Mouse (Mus musculus) splenic B cell, adult 2 months (primary cell): ENCODE data around the gene Tmigd3.

Experiments
- DNase-seq: peaks from one replicate; pipeline ENCODE4 v3.0.0-alpha.2; 2011; ENCODE audit warnings: low read depth, low spot score
- H3K27me3 ChIP-seq: 2 replicates; pipeline ENCODE4 v1.6.1; 2012; ENCODE audit warnings: mild to moderate bottlenecking, low read length, moderate library complexity, mixed read lengths; ENCODE audit not compliant: control insufficient read depth, poor library complexity, insufficient read depth, severe bottlenecking
- H3K36me3 ChIP-seq: 2 replicates; pipeline ENCODE4 v1.6.1; 2012; ENCODE audit warnings: mild to moderate bottlenecking, low read length, moderate library complexity, mixed read lengths; ENCODE audit not compliant: control insufficient read depth, poor library complexity, insufficient read depth, severe bottlenecking

The Tmigd3 gene

DNA sequence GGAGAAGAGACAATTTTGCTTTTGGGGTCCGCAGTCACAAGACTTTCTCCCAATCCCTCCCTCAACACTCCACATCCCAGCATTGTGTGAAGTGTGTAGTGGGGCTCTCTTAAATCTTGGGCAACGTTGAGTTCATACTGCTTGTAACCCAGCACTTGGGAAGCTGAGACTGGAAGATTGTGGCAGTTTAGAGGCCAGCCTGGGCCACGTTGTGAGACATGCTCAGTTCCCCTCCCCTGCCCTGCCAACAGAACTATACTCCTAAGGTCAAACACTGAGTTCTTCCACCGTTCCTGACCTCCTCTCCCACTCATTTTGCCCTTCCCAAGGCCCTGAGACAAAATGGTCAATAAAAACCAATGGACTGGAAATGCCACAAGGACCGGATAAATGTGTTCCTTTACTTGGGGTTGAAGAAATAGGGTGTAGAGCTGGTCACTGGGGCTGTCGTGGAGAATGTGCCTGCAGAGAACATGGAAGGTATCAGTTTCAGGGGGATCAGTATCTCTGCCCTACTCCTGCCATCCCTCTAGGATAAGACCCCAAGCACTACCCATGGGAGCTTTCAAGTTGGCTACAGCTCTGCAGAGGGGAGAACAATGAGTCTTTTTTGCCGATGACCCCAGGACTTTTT is 57.0 kb downstream of the Tmigd3 start:
- no peaks in the 10 kb centered on the region; the same call in 1 of the 2 replicates for H3K27me3 ChIP-seq
- DNase-seq = no peak
- H3K36me3 ChIP-seq = no peaks in the 10 kb centered on the region

DNA sequence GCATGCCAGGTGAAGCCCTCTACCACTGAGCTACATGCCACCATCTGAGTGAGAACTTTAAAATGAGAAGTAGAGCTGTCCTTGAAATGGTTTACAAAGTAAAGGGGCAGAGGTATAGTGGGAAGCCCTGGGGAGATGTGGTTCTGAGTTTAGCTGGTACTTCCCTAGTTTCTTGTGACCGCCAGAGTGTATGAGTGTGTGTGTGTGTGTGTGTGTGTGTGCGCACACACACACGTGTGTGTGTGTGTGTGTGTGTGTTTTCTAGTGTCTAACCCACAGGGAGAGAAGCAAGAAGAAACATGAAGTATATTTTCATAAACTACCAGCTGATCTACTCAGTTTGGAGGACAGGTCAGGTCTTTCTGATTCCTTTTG is 57.5 kb downstream of the Tmigd3 start:
- Histone ChIP-seq H3K36me3 (no peaks in the 10 kb centered on the region), H3K27me3 (no peaks in the 10 kb centered on the region; the same call in 1 of the 2 replicates)
- DNase-seq = peak; percentile 56

GRCm38 (mm10) chr3:105928781-105929180 is 58.1 kb downstream of the Tmigd3 start:
- DNase-seq = no peak
- Histone ChIP-seq H3K36me3 (no peaks in the 10 kb centered on the region), H3K27me3 (no peaks in the 10 kb centered on the region; the same call in 1 of the 2 replicates)

GRCm38 (mm10) chr3:105929821-105930220 is 59.1 kb downstream of the Tmigd3 start:
- H3K36me3 ChIP-seq = no peaks in the 10 kb centered on the region
- H3K27me3 ChIP-seq = no peaks in the 10 kb centered on the region; the same call in 1 of the 2 replicates
- DNase-seq = peak; percentile 20

DNA sequence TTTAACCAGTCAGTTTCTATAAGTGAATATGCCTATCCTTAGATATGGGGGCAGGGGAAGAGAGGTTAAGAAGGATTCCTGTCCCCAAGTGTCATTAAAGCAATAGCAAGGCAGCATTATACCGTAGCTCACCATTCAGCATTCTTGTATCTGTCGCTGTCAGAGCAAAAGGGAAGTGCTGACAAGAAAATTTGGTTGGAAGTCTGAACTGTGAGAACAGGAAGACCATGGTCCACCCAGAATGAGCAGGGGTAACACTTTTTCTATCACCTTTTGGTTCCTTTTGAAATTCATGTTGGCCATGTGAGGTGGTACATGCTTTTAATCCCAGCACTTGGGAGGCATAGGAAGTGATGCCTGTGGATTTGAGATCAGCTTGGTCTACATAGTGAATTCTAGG is 60.4 kb downstream of the Tmigd3 start:
- H3K27me3 ChIP-seq = no peaks in the 10 kb centered on the region; the same call in 1 of the 2 replicates
- DNase-seq = peak; percentile 23
- H3K36me3 ChIP-seq = no peaks in the 10 kb centered on the region

DNA sequence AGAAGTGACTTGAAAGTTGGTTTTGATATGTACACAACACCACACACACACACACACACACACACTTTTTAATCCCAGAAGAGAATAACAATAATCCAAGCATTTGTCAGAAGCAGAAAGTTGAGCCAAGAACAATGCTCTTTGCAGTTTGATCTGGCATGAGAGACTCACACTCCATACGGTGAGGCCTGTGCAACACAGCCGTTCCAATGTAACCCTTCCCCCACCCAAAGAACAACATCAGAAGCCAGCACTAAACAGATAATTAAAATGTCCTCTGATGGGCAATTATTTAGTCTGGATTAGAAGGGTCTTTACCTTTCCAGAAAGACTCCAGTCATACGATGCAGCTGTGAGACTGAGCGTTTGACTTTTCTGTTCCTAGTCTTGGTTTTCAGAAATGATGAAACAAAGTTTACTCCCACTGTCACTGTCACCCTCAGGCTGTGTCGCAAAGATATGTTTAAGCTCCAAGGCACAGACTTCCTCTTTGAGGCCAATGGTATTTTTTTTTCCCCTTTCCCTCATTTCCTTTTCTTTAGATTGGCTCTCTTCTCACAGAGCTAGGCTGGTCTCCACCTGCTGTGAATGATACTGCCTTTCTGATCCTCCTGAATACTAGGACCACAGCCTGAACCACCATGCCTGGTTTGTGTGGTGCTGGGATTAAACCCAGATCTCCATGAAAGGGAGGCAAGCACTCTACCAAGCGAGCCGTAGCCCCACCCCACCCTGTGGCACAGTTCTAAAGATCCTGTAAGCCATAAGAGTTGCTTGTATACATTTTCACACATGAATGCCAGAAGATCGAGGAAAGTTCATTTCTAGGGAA is 61.8 kb downstream of the Tmigd3 start, which contains the start of gene I830077J02Rik:
TSS of gene I830077J02Rik (minus strand) at position 425 of the 832 bp plus-strand sequence.
- H3K27me3 ChIP-seq = no peaks in the 10 kb centered on the region; the same call in 1 of the 2 replicates
- DNase-seq = peak; percentile 43
- no peaks in the 10 kb centered on the region for H3K36me3 ChIP-seq

- no peaks in the 10 kb centered on the region; the same call in 1 of the 2 replicates for H3K27me3 ChIP-seq
Observed at GRCm38 (mm10) chr3:105933926-105934325, 63.2 kb downstream of the Tmigd3 start.

GRCm38 (mm10) chr3:105935033-105935432 is 64.3 kb downstream of the Tmigd3 start:
- DNase-seq = no peak
- Histone ChIP-seq H3K36me3 (no peaks in the 10 kb centered on the region), H3K27me3 (no peaks in the 10 kb centered on the region; the same call in 1 of the 2 replicates)

More at GRCm38 (mm10) chr3:105933926-105934325, 63.2 kb downstream of the Tmigd3 start:
- DNase-seq = no peak
- no peaks in the 10 kb centered on the region for H3K36me3 ChIP-seq

GRCm38 (mm10) chr3:105936111-105936510 is 65.4 kb downstream of the Tmigd3 start:
- DNase-seq = no peak
- Histone ChIP-seq H3K36me3 (no peaks in the 10 kb centered on the region; the same call in 1 of the 2 replicates), H3K27me3 (no peaks in the 10 kb centered on the region; the same call in 1 of the 2 replicates)

DNA sequence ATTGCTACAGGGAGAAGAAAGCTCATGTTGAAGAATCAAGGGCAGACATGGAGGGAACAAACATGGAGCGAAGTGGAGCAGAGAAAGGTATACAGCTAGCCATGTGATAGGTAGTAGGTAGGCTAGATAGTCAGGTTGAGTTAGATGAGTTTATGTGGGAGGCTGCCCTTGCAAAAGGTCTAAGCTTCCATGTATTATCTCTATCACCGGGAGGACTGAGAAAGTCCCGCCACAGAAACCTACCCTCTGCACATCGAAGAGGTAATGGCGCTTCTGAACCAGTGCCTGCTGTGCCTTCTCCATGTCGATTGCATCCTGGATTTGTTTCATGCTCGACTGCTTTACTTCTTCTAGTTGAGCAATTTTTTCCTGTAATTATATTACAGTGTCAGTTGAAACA is 80.6 kb downstream of the Tmigd3 start:
- Histone ChIP-seq H3K36me3 (peaks cover 16% of the 10 kb centered on the region; the same call in 1 of the 2 replicates), H3K27me3 (no peaks in the 10 kb centered on the region)
- no peak for DNase-seq

GRCm38 (mm10) chr3:105957235-105957634 is 86.5 kb downstream of the Tmigd3 start:
- H3K27me3 ChIP-seq = no peaks in the 10 kb centered on the region
- peaks cover 5% of the 10 kb centered on the region; the same call in 1 of the 2 replicates for H3K36me3 ChIP-seq
- DNase-seq = peak; percentile 23

DNA sequence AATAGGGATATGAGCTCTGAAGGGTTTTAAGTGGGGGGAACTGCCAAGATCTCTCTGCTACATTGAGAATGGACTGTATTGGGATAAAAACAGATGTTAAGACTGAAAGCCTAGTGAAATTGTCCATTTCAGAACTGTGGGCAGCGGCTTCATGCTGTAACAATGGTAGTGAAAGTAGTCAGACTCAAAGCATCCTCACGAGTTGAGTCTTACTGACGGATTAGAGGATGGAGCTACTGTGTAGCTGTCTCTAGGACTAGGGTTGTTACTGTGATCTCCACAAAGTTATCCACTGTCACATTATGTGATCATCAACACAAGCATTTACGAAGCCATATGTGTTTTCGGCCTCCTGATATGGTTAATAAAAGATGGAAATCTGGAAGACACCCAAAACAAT is 87.5 kb downstream of the Tmigd3 start:
- peaks cover 8% of the 10 kb centered on the region for H3K36me3 ChIP-seq
- no peak for DNase-seq
- no peaks in the 10 kb centered on the region for H3K27me3 ChIP-seq

DNA sequence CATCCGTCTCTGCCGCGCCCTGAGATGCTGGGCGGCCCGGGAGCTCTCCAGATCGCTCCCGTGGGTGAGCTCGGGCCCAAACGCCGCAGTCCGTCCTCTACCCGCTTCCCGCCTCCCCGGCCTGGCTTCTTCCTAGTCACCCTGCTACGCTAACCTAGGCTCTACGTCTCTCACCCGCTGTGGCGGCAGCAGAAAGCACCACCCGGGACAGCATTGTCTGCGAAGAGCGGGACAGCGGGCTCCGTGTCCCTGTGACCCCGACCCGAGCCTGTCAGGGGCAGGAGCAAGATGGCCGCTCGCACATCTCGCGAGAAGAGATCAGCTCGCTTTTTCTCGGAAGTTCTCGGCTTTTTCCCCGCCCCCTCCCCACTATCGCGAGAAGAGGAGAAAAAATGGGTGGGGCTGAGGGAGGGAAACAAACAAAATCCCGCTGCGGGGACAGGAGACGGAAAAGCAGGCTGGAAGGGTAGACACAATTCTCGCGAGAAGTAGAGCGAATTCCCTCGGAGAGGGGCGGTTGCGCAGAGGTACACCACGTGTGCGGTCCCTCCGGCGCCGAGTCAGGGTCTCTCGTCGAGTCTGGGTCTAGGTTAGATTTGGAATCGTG is 88.4 kb downstream of the Tmigd3 start, which contains the start of gene Wdr77:
TSS of gene Wdr77 (plus strand) at position 396 of the 607 bp plus-strand sequence.
- Histone ChIP-seq H3K36me3 (peaks cover 10% of the 10 kb centered on the region), H3K27me3 (no peaks in the 10 kb centered on the region)
- DNase-seq = peak; percentile 99

DNA sequence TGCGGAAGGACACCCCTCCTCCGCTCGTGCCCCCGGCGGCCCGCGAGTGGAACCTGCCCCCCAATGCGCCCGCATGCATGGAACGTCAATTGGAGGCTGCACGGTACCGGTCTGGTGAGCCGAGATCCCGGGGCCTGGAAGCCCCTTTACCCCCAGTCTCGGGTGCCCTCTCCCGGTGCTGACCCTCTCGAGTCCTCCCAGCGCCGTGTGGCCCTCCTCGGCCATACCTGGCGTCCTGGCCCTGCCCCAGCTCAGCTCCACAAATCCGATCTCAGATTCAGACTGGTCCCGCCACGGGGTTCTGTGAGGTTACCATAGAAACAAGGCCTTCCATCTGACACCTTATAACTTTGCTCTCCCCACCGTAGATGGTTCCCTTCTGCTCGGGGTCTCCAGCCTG is 88.9 kb downstream of the Tmigd3 start:
- H3K36me3 ChIP-seq = peaks cover 10% of the 10 kb centered on the region
- H3K27me3 ChIP-seq = no peaks in the 10 kb centered on the region
- DNase-seq = no peak
